Mouse (Mus musculus): ENCODE data around the gene Klhl6.

DNA sequence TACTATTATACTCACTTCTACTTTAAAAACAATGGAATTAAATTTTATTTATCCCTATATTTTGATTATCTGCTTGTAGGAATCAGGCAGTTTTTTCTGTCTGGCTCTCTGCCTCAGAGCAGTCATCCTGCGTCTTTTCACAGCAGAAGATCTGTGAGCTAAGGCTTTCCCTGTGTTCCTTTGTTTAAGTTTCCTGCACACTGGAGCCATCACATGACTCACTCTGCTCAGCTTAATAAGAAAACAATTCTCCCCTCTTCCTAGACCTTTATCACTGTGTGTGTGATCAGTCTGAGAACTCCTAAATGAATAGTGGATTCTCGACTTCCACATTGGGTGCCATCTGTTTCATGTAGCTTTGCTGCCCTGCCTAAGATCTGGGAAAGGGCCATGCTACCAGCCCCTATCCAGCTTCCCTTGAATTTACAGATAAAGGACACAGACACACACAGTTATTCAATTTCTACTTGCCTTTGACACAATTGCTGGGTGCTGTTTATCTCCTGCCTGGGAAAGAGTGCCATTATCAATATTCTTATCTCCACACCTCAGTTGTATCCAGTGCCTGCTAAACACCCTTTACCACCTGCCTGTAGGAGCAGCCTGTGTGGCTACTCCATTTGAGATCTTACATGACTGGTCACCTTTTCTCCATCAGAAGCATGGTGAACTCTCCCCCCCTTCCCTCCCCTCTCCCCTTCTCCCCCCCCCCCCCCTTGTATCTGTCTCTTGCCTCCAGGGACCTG lies 77.9 kb downstream of the Klhl6 start:
- no peak for TF ChIP-seq ZC3H11A (IDR thresholded peaks at IDR 0.05; ENCODE audit: borderline replicate concordance, low read depth, low read length)
- no peak for TF ChIP-seq MAFK (IDR thresholded peaks at IDR 0.05; ENCODE audit: insufficient read depth, low read depth, low read length)
